Mouse (Mus musculus) layer of hippocampus, postnatal 10 days (tissue): ENCODE data around the gene Acoxl. TPM values are rescaled to one million over a fixed set of nuclear protein-coding genes. Genes with fewer than 3 reads are reported as not detected.

Experiments
- DNase-seq, 2 experiments: peaks; one replicate each; pipeline ENCODE4 v3.0.0; 2021; ENCODE audit warnings: low spot score in 2 of 2
- total RNA-seq, 2 experiments: library from RNA; stranded (reverse); gene quantifications; 2 replicates each; pipeline ENCODE4 v1.2.3; 2021

Gene Acoxl
- total RNA-seq, 2 experiments from 2014 or later: 0.13 TPM; not detected in 1

- DNase-seq: no peak
Observed at GRCm38 (mm10) chr2:128137480-128138276, 299.0 kb downstream of the Acoxl start.

- no peak for DNase-seq
Observed at GRCm38 (mm10) chr2:128138924-128139323, 300.2 kb downstream of the Acoxl start.

GRCm38 (mm10) chr2:128139781-128140180 lies 301.1 kb downstream of the Acoxl start:
- DNase-seq: no peak

GRCm38 (mm10) chr2:128140183-128140582 lies 301.5 kb downstream of the Acoxl start:
- no peak for DNase-seq

- DNase-seq: no peak
Observed at GRCm38 (mm10) chr2:128143992-128144391, 305.3 kb downstream of the Acoxl start.

GRCm38 (mm10) chr2:128145433-128145832 lies 306.8 kb downstream of the Acoxl start:
- DNase-seq: no peak

- DNase-seq: no peak
Observed at GRCm38 (mm10) chr2:128149596-128149995, 310.9 kb downstream of the Acoxl start.

GRCm38 (mm10) chr2:128152211-128152610 lies 313.5 kb downstream of the Acoxl start:
- no peak for DNase-seq

GRCm38 (mm10) chr2:128152845-128153550 lies 314.3 kb downstream of the Acoxl start:
- no peak for DNase-seq

- DNase-seq: no peak
Observed at GRCm38 (mm10) chr2:128153551-128153910, 314.9 kb downstream of the Acoxl start.

GRCm38 (mm10) chr2:128155412-128156066 lies 316.9 kb downstream of the Acoxl start:
- no peak for DNase-seq

GRCm38 (mm10) chr2:128156067-128156462 lies 317.4 kb downstream of the Acoxl start:
- DNase-seq: no peak

GRCm38 (mm10) chr2:128156557-128157412 lies 318.1 kb downstream of the Acoxl start:
- DNase-seq: no peak

- DNase-seq: no peak
Observed at GRCm38 (mm10) chr2:128158734-128159410, 320.2 kb downstream of the Acoxl start.

- no peak for DNase-seq
Observed at GRCm38 (mm10) chr2:128159619-128160125, 321.0 kb downstream of the Acoxl start.

- no peak for DNase-seq
Observed at GRCm38 (mm10) chr2:128163177-128163576, 324.5 kb downstream of the Acoxl start.

GRCm38 (mm10) chr2:128166623-128167423 lies 328.1 kb downstream of the Acoxl start:
- peak in 1 of 2 experiments; percentile 47 for DNase-seq

GRCm38 (mm10) chr2:128167930-128168329 lies 329.3 kb downstream of the Acoxl start:
- no peak for DNase-seq

- no peak for DNase-seq
Observed at GRCm38 (mm10) chr2:128169486-128169885, 330.8 kb downstream of the Acoxl start.
